Mouse (Mus musculus) hindbrain, embryonic 14.5 days (tissue): Measurements from ENCODE around the gene Dennd4b. TPM values are rescaled to one million over a fixed set of nuclear protein-coding genes. Genes with fewer than 3 reads are reported as not detected.

Experiments
- ATAC-seq: fragments of 200-750 bp; cut with Nextera tagmentation; 2 replicates; pipeline ENCODE4 v1.8.0; 2017; ENCODE audit warnings: moderate number of reproducible peaks, mild to moderate bottlenecking, moderate TSS enrichment, moderate library complexity; ENCODE audit not compliant: low FRiP score
- DNase-seq: peaks from one replicate; pipeline ENCODE4 v3.0.0-alpha.2; 2015; ENCODE audit warnings: low spot score
- H3K27ac ChIP-seq: fragments of 300-500 bp; sonication (generic); 2 replicates; pipeline ENCODE4 v1.5.1; 2014; ENCODE audit warnings: mild to moderate bottlenecking, moderate library complexity
- H3K27me3 ChIP-seq: fragments of 300-500 bp; sonication (generic); 2 replicates; pipeline ENCODE4 v1.6.1; 2014; ENCODE audit warnings: mild to moderate bottlenecking, low read length, mixed read lengths; ENCODE audit not compliant: control insufficient read depth, insufficient read depth
- H3K36me3 ChIP-seq: fragments of 300-500 bp; sonication (generic); replicated peaks from 2 replicates; pipeline ENCODE4 v1.6.1; 2014; ENCODE audit not compliant: control insufficient read depth, insufficient read depth
- H3K4me1 ChIP-seq: fragments of 300-500 bp; sonication (generic); replicated peaks from 2 replicates; pipeline ENCODE4 v1.6.1; 2014; ENCODE audit warnings: antibody characterized with exemption, low read length, mixed read lengths; ENCODE audit not compliant: control insufficient read depth, insufficient read depth
- H3K4me2 ChIP-seq: fragments of 300-500 bp; sonication (generic); replicated peaks from 2 replicates; pipeline ENCODE4 v1.6.1; 2014; ENCODE audit warnings: mild to moderate bottlenecking, moderate library complexity
- H3K4me3 ChIP-seq: fragments of 300-500 bp; sonication (generic); replicated peaks from 2 replicates; pipeline ENCODE4 v1.5.1; 2014; ENCODE audit warnings: mild to moderate bottlenecking, low read length
- H3K9ac ChIP-seq: fragments of 300-500 bp; sonication (generic); 2 replicates; pipeline ENCODE4 v1.6.1; 2014
- H3K9me3 ChIP-seq: fragments of 300-500 bp; sonication (generic); 2 replicates; pipeline ENCODE4 v1.6.1; 2016; ENCODE audit warnings: low read length; ENCODE audit not compliant: control insufficient read depth
- WGBS: fragments of 180-500 bp; shearing (Covaris S2); extraction: QIAGEN DNeasy Blood & Tissue Kit; methylation state at CpG from one replicate; pipeline ENCODE4 v1.1.7; 2014; 5-methylcytosine and 5-hydroxymethylcytosine counted together
- polyA plus RNA-seq: library from polyadenylated mRNA; unstranded; fragments of >200 nt; fragmentation: Nextera tagmentation; extraction: Ambion mirVana; gene quantifications from 2 replicates; pipeline ENCODE4 v1.2.1, GENCODE M21; 2014

Gene Dennd4b
- polyA plus RNA-seq, 1 experiment from 2014 or later = 7.1 TPM

DNA sequence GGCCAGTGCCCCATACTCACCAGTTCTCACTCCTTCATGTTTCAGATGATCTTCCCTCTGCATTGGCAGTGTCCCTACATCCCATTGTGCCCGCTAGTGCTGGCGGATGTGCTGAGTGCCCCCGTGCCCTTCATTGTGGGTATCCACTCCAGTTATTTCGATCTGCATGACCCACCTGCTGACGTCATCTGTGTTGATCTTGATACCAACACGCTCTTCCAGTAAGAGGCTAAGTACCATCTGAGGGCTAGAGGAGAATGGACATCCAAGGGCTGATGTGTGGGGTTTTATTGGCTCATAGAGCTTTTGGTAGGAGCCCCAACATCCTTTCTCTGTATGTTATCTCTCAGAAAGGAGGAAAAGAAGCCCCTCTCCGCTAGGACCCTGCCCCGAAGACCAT, 5.8 kb downstream of the Dennd4b start:
- peaks cover 12% of the 10 kb centered on the region for H3K4me1 ChIP-seq
- DNase-seq (no peak), ATAC-seq (no peak)
- H3K9me3 ChIP-seq = no peaks in the 10 kb centered on the region
- no peak overlapping the region for H3K4me2 ChIP-seq
- H3K9ac ChIP-seq = no peak overlapping the region
- H3K4me3 ChIP-seq = no peak overlapping the region
- H3K36me3 ChIP-seq = peaks cover 39% of the 10 kb centered on the region
- 97% methylated on average over 8 of the region's 8 CpGs for WGBS
- H3K27ac ChIP-seq = no peak overlapping the region
- H3K27me3 ChIP-seq = no peaks in the 10 kb centered on the region

DNA sequence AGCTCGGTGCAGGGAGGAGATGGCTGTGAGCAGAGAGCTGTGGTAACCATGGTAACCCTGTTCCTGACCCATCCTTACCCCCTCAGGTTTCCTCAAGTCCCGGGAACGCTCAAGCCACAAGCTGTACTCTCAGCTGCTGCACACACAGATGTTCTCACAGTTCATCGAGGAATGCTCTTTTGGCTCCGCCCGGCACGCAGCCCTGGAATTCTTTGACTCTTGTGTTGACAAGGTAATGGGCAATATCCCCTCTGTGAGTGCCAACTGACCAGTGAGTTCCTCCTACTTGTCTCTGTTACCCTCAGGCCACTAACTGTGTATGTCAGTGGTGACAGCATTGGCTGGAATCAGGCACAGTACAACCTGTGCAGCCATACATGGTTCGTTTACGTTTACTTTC, 7.2 kb downstream of the Dennd4b start:
- no peaks in the 10 kb centered on the region for H3K9me3 ChIP-seq
- H3K9ac ChIP-seq = no peak overlapping the region
- H3K27ac ChIP-seq = no peak overlapping the region
- WGBS = 73% methylated on average over 9 of the region's 9 CpGs
- no peaks in the 10 kb centered on the region for H3K4me1 ChIP-seq
- DNase-seq (no peak), ATAC-seq (no peak)
- H3K4me3 ChIP-seq = no peak overlapping the region
- no peak overlapping the region for H3K4me2 ChIP-seq
- peaks cover 53% of the 10 kb centered on the region for H3K36me3 ChIP-seq
- H3K27me3 ChIP-seq = no peaks in the 10 kb centered on the region

DNA sequence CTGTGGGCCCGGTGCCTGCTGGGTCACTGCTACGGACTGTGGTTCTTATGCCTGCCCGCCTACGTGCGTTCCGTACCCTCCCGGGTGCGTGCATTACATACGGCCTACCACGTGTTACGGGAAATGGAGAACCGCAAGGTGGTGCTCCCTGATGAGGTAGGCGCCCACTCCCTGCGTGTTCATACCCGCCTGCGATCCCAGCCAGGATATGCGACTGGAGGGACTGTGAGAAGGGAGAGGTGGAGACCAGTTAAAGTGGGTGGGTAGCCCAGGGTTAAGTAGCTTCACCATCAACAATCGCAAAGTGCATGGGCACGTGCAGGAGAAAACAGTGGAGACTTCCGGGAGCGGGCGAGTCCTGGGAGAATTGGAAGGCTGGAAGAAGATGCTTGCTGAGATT, 8.9 kb downstream of the Dennd4b start:
- Histone ChIP-seq H3K4me1 (no peaks in the 10 kb centered on the region), H3K27ac (no peak overlapping the region), H3K4me3 (no peak overlapping the region), H3K4me2 (no peak overlapping the region), H3K27me3 (no peaks in the 10 kb centered on the region), H3K9me3 (no peaks in the 10 kb centered on the region), H3K36me3 (peaks cover 64% of the 10 kb centered on the region), H3K9ac (no peak overlapping the region)
- WGBS = 94% methylated on average over 22 of the region's 22 CpGs
- DNase-seq (no peak), ATAC-seq (0 out of 2 replicates have a peak, but pooled peaks have one; percentile 7)

DNA sequence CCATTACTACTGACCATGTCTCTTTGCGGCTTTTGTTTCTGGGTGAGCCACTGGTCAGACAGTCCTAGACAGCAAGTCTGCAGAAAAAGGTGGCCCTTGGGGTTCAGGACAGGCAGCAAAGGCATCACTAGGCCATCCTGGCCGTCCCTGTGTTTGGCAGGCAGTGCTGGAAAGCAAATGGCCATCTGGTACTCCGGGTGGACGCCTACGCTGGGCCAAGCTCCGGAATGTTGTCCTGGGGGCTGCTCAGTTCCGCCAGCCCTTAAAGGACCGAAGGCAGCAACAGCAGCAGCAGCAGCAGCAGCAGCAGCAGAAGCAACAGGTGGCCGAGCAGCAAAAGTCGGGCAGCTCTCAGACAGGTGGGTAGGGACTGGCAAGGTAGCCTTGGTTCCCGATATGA, 10.3 kb downstream of the Dennd4b start:
- no peaks in the 10 kb centered on the region for H3K9me3 ChIP-seq
- ATAC-seq = no peak
- H3K4me1 ChIP-seq = no peaks in the 10 kb centered on the region
- no peak overlapping the region for H3K27ac ChIP-seq
- 92% methylated on average over 11 of the region's 11 CpGs for WGBS
- no peak overlapping the region for H3K9ac ChIP-seq
- peaks cover 77% of the 10 kb centered on the region for H3K36me3 ChIP-seq
- no peak overlapping the region for H3K4me3 ChIP-seq
- no peak for DNase-seq
- no peaks in the 10 kb centered on the region for H3K27me3 ChIP-seq
- no peak overlapping the region for H3K4me2 ChIP-seq

DNA sequence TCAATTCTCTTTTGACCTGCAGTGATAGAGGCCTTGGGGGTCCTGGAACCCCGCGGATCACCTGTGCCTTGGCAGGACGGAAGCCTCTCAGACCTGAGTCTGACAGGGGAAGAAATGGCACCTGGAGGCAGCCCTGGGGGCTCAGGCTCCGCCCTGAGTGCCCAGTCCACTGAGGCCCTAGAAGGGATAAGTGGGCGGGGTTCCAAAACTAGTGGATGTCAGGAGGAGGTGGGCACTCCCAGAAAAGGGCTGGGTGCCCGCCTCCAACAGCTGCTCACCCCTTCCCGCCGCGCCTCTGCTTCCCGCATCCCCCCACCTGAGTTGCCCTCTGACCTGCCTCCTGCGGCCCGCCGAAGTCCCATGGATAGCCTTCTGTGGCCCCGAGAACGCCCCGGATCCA, 11.9 kb downstream of the Dennd4b start:
- DNase-seq = no peak
- ATAC-seq = no peak
- Histone ChIP-seq H3K9me3 (no peaks in the 10 kb centered on the region), H3K27ac (no peak overlapping the region), H3K9ac (no peak overlapping the region), H3K4me2 (no peak overlapping the region), H3K4me3 (no peak overlapping the region), H3K4me1 (no peaks in the 10 kb centered on the region), H3K27me3 (no peaks in the 10 kb centered on the region), H3K36me3 (peaks cover 81% of the 10 kb centered on the region)
- 44% methylated on average over 16 of the region's 16 CpGs for WGBS

DNA sequence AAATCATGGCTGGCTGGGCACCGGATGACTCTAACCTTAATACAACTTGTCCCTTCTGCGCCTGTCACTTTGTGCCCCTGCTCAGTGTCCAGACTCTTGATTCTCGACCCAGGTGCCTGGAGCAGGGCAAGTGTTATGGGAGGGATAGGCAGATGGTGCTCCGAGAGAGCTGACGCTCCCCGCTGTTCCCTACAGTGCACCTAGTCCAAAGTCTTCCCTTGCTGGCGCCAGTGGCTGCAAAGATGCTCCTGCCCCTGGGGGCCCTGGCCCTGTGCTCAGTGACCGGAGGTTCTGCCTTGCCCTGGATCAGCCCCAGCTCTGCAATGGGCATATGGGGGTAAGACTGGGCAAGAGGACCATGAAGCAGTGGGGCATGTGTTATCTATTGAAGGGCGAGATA, 12.8 kb downstream of the Dennd4b start:
- Histone ChIP-seq H3K9me3 (no peaks in the 10 kb centered on the region), H3K4me3 (no peak overlapping the region), H3K4me2 (no peak overlapping the region), H3K27ac (no peak overlapping the region), H3K9ac (no peak overlapping the region), H3K27me3 (no peaks in the 10 kb centered on the region), H3K4me1 (no peaks in the 10 kb centered on the region), H3K36me3 (peaks cover 74% of the 10 kb centered on the region)
- no peak for DNase-seq
- no peak for ATAC-seq
- WGBS = 95% methylated on average over 9 of the region's 9 CpGs

DNA sequence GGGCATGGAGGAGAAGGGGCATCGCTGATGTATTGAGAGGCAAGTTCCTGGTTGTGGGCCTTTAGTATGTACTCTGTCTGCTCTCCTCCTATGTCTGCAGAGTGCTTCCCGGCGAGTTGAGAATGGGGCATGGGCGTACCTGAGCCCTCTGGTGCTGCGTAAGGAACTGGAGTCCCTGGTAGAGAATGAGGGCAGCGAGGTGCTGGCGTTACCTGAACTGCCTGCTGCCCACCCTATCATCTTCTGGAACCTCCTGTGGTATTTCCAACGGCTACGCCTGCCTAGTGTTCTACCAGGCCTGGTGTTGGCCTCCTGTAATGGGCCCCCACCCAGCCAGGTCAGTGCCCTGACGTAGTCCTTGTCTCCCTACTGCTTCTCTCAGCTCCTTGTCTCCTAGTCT, 13.2 kb downstream of the Dennd4b start:
- Histone ChIP-seq H3K9ac (no peak overlapping the region), H3K4me2 (no peak overlapping the region), H3K27me3 (no peaks in the 10 kb centered on the region), H3K27ac (no peak overlapping the region), H3K4me1 (no peaks in the 10 kb centered on the region), H3K36me3 (peaks cover 70% of the 10 kb centered on the region), H3K4me3 (no peak overlapping the region), H3K9me3 (no peaks in the 10 kb centered on the region)
- DNase-seq (no peak), ATAC-seq (no peak)
- 93% methylated on average over 10 of the region's 10 CpGs for WGBS

DNA sequence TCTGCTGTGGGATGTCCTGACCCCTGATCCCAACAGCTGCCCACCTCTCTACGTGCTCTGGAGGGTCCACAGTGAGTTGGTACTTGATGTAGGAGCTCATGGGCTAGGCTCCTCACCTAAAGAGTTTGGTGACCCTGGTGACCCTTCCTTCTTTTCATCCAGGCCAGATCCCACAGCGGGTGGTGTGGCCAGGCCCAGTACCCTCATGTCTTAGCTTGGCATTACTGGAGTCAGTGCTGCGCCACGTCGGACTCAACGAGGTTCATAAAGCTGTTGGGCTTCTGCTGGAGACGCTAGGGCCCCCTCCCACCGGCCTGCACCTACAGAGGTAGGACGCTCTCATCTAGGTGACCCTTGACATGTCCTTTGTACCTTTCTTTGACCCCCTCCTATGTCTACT, 14.2 kb downstream of the Dennd4b start:
- ATAC-seq (no peak), DNase-seq (no peak)
- Histone ChIP-seq H3K9me3 (no peaks in the 10 kb centered on the region), H3K4me2 (no peak overlapping the region), H3K4me3 (no peak overlapping the region), H3K4me1 (no peaks in the 10 kb centered on the region), H3K36me3 (peaks cover 61% of the 10 kb centered on the region), H3K9ac (no peak overlapping the region), H3K27ac (no peak overlapping the region), H3K27me3 (no peaks in the 10 kb centered on the region)
- 94% methylated on average over 9 of the region's 9 CpGs for WGBS

DNA sequence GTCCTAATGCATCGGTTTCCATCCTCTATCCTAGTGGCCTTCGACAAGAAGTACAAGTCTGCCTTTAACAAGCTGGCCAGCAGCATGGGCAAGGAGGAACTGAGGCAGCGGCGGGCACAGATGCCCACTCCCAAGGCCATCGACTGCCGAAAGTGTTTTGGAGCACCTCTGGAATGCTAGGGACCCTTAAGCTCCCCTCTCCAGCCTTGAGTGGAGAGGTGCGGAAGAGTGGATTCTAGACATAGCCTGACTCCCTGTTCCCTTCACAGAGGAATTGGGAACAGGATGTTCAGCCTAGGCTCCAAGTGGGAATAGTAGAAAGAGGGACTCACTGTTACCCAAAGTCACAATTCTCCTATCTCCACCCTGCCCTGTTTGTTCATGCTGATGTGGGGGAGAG, 14.8 kb downstream of the Dennd4b start:
- H3K27me3 ChIP-seq = no peaks in the 10 kb centered on the region
- DNase-seq (no peak), ATAC-seq (no peak)
- no peak overlapping the region for H3K27ac ChIP-seq
- 96% methylated on average over 7 of the region's 7 CpGs for WGBS
- H3K4me2 ChIP-seq = no peak overlapping the region
- H3K9me3 ChIP-seq = no peaks in the 10 kb centered on the region
- H3K36me3 ChIP-seq = peaks cover 61% of the 10 kb centered on the region
- no peak overlapping the region for H3K9ac ChIP-seq
- no peak overlapping the region for H3K4me3 ChIP-seq
- no peaks in the 10 kb centered on the region for H3K4me1 ChIP-seq

DNA sequence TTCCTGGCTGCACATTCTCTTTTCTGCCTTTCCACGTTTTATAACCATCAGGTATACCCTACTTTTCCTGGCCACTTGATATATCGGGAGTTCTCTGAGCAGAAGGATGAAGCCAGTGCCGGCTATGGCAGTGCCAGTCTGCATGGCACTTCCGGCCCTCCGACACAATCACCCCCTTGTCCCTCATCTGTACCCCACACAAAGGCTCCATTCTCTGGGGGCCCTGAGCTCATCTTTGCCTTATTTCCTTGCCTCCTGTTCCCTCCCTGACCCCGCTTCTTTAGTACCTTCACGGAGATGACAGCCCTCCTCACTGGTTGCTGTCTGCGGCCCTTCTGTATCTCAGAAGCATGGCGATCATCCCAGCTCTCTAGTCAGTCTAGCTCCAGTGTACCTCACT, 15.7 kb downstream of the Dennd4b start:
- WGBS = 90% methylated on average over 9 of the region's 9 CpGs
- H3K36me3 ChIP-seq = peaks cover 55% of the 10 kb centered on the region

More for the DNA sequence above, 15.7 kb downstream of the Dennd4b start:
- DNase-seq (no peak), ATAC-seq (no peak)
- no peaks in the 10 kb centered on the region for H3K4me1 ChIP-seq
- no peaks in the 10 kb centered on the region for H3K9me3 ChIP-seq
- H3K4me3 ChIP-seq = no peak overlapping the region
- H3K27ac ChIP-seq = no peak overlapping the region
- no peak overlapping the region for H3K4me2 ChIP-seq
- no peak overlapping the region for H3K9ac ChIP-seq
- no peaks in the 10 kb centered on the region for H3K27me3 ChIP-seq
